Mouse (Mus musculus) midbrain, embryonic 13.5 days (tissue): ENCODE data around the gene Mpv17l2. TPM values are rescaled to one million over a fixed set of nuclear protein-coding genes. Genes with fewer than 3 reads are reported as not detected.

Experiments
- ATAC-seq: fragments of 200-750 bp; cut with Nextera tagmentation; 2 replicates; pipeline ENCODE4 v1.8.0; 2017; ENCODE audit warnings: mild to moderate bottlenecking, moderate TSS enrichment, moderate library complexity
- H3K27ac ChIP-seq: fragments of 300-500 bp; sonication (generic); 2 replicates; pipeline ENCODE4 v1.5.1; 2015; ENCODE audit warnings: inconsistent platforms, mild to moderate bottlenecking, moderate library complexity
- H3K27me3 ChIP-seq: fragments of 300-500 bp; sonication (generic); 2 replicates; pipeline ENCODE4 v1.6.1; 2015; ENCODE audit warnings: mild to moderate bottlenecking, inconsistent platforms
- H3K36me3 ChIP-seq: fragments of 300-500 bp; sonication (generic); 2 replicates; pipeline ENCODE4 v1.6.1; 2015; ENCODE audit warnings: mild to moderate bottlenecking, inconsistent platforms
- H3K4me1 ChIP-seq: fragments of 300-500 bp; sonication (generic); replicated peaks from 2 replicates; pipeline ENCODE4 v1.6.1; 2015; ENCODE audit warnings: inconsistent platforms
- H3K4me2 ChIP-seq: fragments of 300-500 bp; sonication (generic); replicated peaks from 2 replicates; pipeline ENCODE4 v1.6.1; 2015; ENCODE audit warnings: moderate library complexity, mild to moderate bottlenecking, inconsistent platforms
- H3K4me3 ChIP-seq: fragments of 300-500 bp; sonication (generic); replicated peaks from 2 replicates; pipeline ENCODE4 v1.5.1; 2015; ENCODE audit warnings: mild to moderate bottlenecking, inconsistent platforms
- H3K9ac ChIP-seq: fragments of 300-500 bp; sonication (generic); replicated peaks from 2 replicates; pipeline ENCODE4 v1.6.1; 2015; ENCODE audit warnings: mild to moderate bottlenecking, inconsistent platforms
- H3K9me3 ChIP-seq: fragments of 300-500 bp; sonication (generic); 2 replicates; pipeline ENCODE4 v1.6.1; 2016; ENCODE audit warnings: mild to moderate bottlenecking, inconsistent platforms
- WGBS: fragments of 180-500 bp; shearing (Covaris S2); methylation state at CpG from one replicate; pipeline ENCODE4 v1.1.7; 2015; 5-methylcytosine and 5-hydroxymethylcytosine counted together
- polyA plus RNA-seq: library from polyadenylated mRNA; unstranded; fragments of >200 nt; fragmentation: Nextera tagmentation; extraction: Ambion mirVana; gene quantifications from 2 replicates; pipeline ENCODE4 v1.2.1, GENCODE M21; 2015

Mpv17l2 gene
- polyA plus RNA-seq, 1 experiment from 2014 or later: 38.4 TPM

- Histone ChIP-seq H3K9ac (no peak overlapping the region), H3K36me3 (peaks cover 21% of the 10 kb centered on the region), H3K4me1 (peaks cover 43% of the 10 kb centered on the region), H3K9me3 (no peaks in the 10 kb centered on the region), H3K27ac (no peak overlapping the region), H3K4me3 (no peak overlapping the region), H3K27me3 (peaks cover 21% of the 10 kb centered on the region), H3K4me2 (no peak overlapping the region)
- WGBS: 1% methylated on average over 3 of the region's 3 CpGs
- no peak for ATAC-seq
Measured at GRCm38 (mm10) chr8:70763354-70763753, 2.6 kb upstream of the Mpv17l2 start.

GRCm38 (mm10) chr8:70762118-70762517 lies 1.4 kb upstream of the Mpv17l2 start:
- Histone ChIP-seq H3K4me2 (no peak overlapping the region), H3K4me3 (no peak overlapping the region), H3K4me1 (peaks cover 48% of the 10 kb centered on the region), H3K27me3 (peaks cover 13% of the 10 kb centered on the region), H3K36me3 (peaks cover 23% of the 10 kb centered on the region), H3K9me3 (no peaks in the 10 kb centered on the region), H3K27ac (no peak overlapping the region), H3K9ac (no peak overlapping the region)
- ATAC-seq: no peak
- 77% methylated on average over 1 of the region's 1 CpGs for whole genome bisulfite sequencing

GRCm38 (mm10) chr8:70760350-70760749 lies 396 bp downstream of the Mpv17l2 start:
- peaks cover 35% of the 10 kb centered on the region for H3K36me3 ChIP-seq
- H3K9me3 ChIP-seq: no peaks in the 10 kb centered on the region
- H3K4me2 ChIP-seq: peak overlapping the region; percentile 99
- H3K27ac ChIP-seq: peak overlapping the region; percentile 80
- H3K9ac ChIP-seq: peak overlapping the region; percentile 88
- WGBS: 1% methylated on average over 22 of the region's 22 CpGs
- H3K4me1 ChIP-seq: peaks cover 48% of the 10 kb centered on the region
- H3K4me3 ChIP-seq: peak overlapping the region; percentile 73
- no peaks in the 10 kb centered on the region for H3K27me3 ChIP-seq
- ATAC-seq: no peak

GRCm38 (mm10) chr8:70758616-70759561 lies 1.9 kb downstream of the Mpv17l2 start:
- no peak for ATAC-seq
- no peaks in the 10 kb centered on the region for H3K9me3 ChIP-seq
- 0 out of 2 replicates have a peak overlapping the region, but pooled peaks have one; percentile 28 for H3K9ac ChIP-seq
- peak overlapping the region; percentile 99 for H3K4me2 ChIP-seq
- peaks cover 32% of the 10 kb centered on the region for H3K36me3 ChIP-seq
- H3K27me3 ChIP-seq: no peaks in the 10 kb centered on the region
- 73% methylated on average over 19 of the region's 19 CpGs for whole genome bisulfite sequencing
- H3K27ac ChIP-seq: no peak overlapping the region; the same call in 1 of the 2 replicates
- peaks cover 53% of the 10 kb centered on the region for H3K4me1 ChIP-seq
- no peak overlapping the region for H3K4me3 ChIP-seq

- no peak overlapping the region for H3K27ac ChIP-seq
- no peaks in the 10 kb centered on the region for H3K27me3 ChIP-seq
- no peaks in the 10 kb centered on the region for H3K9me3 ChIP-seq
- no peak overlapping the region for H3K9ac ChIP-seq
- no peak for ATAC-seq
- peaks cover 53% of the 10 kb centered on the region for H3K4me1 ChIP-seq
- H3K36me3 ChIP-seq: peaks cover 32% of the 10 kb centered on the region
- no peak overlapping the region for H3K4me3 ChIP-seq
- H3K4me2 ChIP-seq: no peak overlapping the region
- WGBS: 88% methylated on average over 7 of the region's 7 CpGs
Measured at GRCm38 (mm10) chr8:70758308-70758615, 2.5 kb downstream of the Mpv17l2 start.

GRCm38 (mm10) chr8:70757523-70758307 lies 3.0 kb downstream of the Mpv17l2 start:
- 69% methylated on average over 22 of the region's 22 CpGs for WGBS
- Histone ChIP-seq H3K9ac (no peak overlapping the region; the same call in 1 of the 2 replicates), H3K4me1 (peaks cover 53% of the 10 kb centered on the region)

GRCm38 (mm10) chr8:70756476-70757040 lies 4.2 kb downstream of the Mpv17l2 start:
- WGBS: 87% methylated on average over 6 of the region's 6 CpGs
- H3K4me2 ChIP-seq: no peak overlapping the region
- peaks cover 52% of the 10 kb centered on the region for H3K4me1 ChIP-seq
- no peak overlapping the region for H3K4me3 ChIP-seq
- no peak overlapping the region for H3K9ac ChIP-seq
- no peaks in the 10 kb centered on the region for H3K9me3 ChIP-seq
- no peaks in the 10 kb centered on the region for H3K27me3 ChIP-seq
- H3K36me3 ChIP-seq: peaks cover 32% of the 10 kb centered on the region
- H3K27ac ChIP-seq: no peak overlapping the region
- ATAC-seq: no peak

More at GRCm38 (mm10) chr8:70757523-70758307, 3.0 kb downstream of the Mpv17l2 start:
- no peak overlapping the region for H3K4me2 ChIP-seq
- no peak overlapping the region for H3K4me3 ChIP-seq
- no peaks in the 10 kb centered on the region for H3K9me3 ChIP-seq
- no peak overlapping the region for H3K27ac ChIP-seq
- peaks cover 32% of the 10 kb centered on the region for H3K36me3 ChIP-seq
- H3K27me3 ChIP-seq: no peaks in the 10 kb centered on the region
- ATAC-seq: no peak

GRCm38 (mm10) chr8:70755661-70756475 lies 4.9 kb downstream of the Mpv17l2 start:
- peaks cover 32% of the 10 kb centered on the region for H3K36me3 ChIP-seq
- H3K4me2 ChIP-seq: peak overlapping the region; percentile 93
- peak overlapping the region; percentile 84 for H3K9ac ChIP-seq
- ATAC-seq: no peak
- no peaks in the 10 kb centered on the region for H3K9me3 ChIP-seq
- peaks cover 47% of the 10 kb centered on the region for H3K4me1 ChIP-seq
- peak overlapping the region; percentile 79 for H3K4me3 ChIP-seq
- no peaks in the 10 kb centered on the region for H3K27me3 ChIP-seq
- 85% methylated on average over 24 of the region's 24 CpGs for WGBS
- no peak overlapping the region for H3K27ac ChIP-seq

- ATAC-seq: peak; percentile 43
- peak overlapping the region; percentile 93 for H3K4me2 ChIP-seq
- H3K4me1 ChIP-seq: peaks cover 42% of the 10 kb centered on the region
- H3K27me3 ChIP-seq: no peaks in the 10 kb centered on the region
- H3K9me3 ChIP-seq: no peaks in the 10 kb centered on the region
- H3K9ac ChIP-seq: peak overlapping the region; percentile 84
- WGBS: 15% methylated on average over 50 of the region's 50 CpGs
- peak overlapping the region; percentile 79 for H3K4me3 ChIP-seq
- H3K27ac ChIP-seq: peak overlapping the region; percentile 92
- peaks cover 32% of the 10 kb centered on the region for H3K36me3 ChIP-seq
Measured at GRCm38 (mm10) chr8:70754871-70755660, 5.7 kb downstream of the Mpv17l2 start.

GRCm38 (mm10) chr8:70754043-70754870 lies 6.5 kb downstream of the Mpv17l2 start, which contains the start of gene Rab3a:
TSS of gene Rab3a (plus strand) at chr8:70754679.
- peak within 1 kb of the TSS; percentile 79 for H3K4me3 ChIP-seq

More at GRCm38 (mm10) chr8:70754043-70754870, 6.5 kb downstream of the Mpv17l2 start, which contains the start of gene Rab3a:
- H3K9ac ChIP-seq: peak within 1 kb of the TSS; percentile 84
- peak within 1 kb of the TSS; percentile 92 for H3K27ac ChIP-seq
- H3K4me2 ChIP-seq: peak within 1 kb of the TSS; percentile 93
- H3K9me3 ChIP-seq: no peaks in the 10 kb centered on the region
- ATAC-seq: peak; percentile 98
- peaks cover 34% of the 10 kb centered on the region for H3K4me1 ChIP-seq
- WGBS: 9% methylated on average over 37 of the region's 37 CpGs
- peaks cover under 1% of the 10 kb centered on the region; the same call in 1 of the 2 replicates for H3K27me3 ChIP-seq
- peaks cover 31% of the 10 kb centered on the region for H3K36me3 ChIP-seq
